Mouse (Mus musculus): Measurements from ENCODE around the gene Srsf6. TPM values are rescaled to one million over a fixed set of nuclear protein-coding genes. Genes with fewer than 3 reads are reported as not detected.

Gene Srsf6
- polyA plus RNA-seq, 1 experiment from 2014 or later, result 305 TPM

GRCm38 (mm10) chr2:162961321-162961720 lies 30.0 kb downstream of the Srsf6 start:
- Histone ChIP-seq H3K4me1 (replicated peaks) (no peaks in the 10 kb centered on the region), H3K27ac (no peak overlapping the region), H3K9me3 (no peaks in the 10 kb centered on the region), H3K4me2 (no peak overlapping the region), H3K9ac (replicated peaks) (no peak overlapping the region), H3K36me3 (no peaks in the 10 kb centered on the region), H3K27me3 (no peaks in the 10 kb centered on the region), H3K4me3 (replicated peaks) (no peak overlapping the region)
- WGBS, result 63% methylated on average over 9 of the region's 10 CpGs
- no peak for ATAC-seq (ENCODE audit: insufficient number of reproducible peaks, insufficient read depth, low FRiP score, low TSS enrichment, low read depth)

- Histone ChIP-seq H3K27me3 (0 out of 2 replicates have a peak, but pooled peaks cover 5% of the 10 kb centered on the region), H3K4me2 (no peak overlapping the region), H3K36me3 (no peaks in the 10 kb centered on the region), H3K9ac (replicated peaks) (no peak overlapping the region), H3K4me3 (replicated peaks) (no peak overlapping the region), H3K27ac (no peak overlapping the region), H3K4me1 (replicated peaks) (no peaks in the 10 kb centered on the region), H3K9me3 (no peaks in the 10 kb centered on the region)
- no peak for ATAC-seq (ENCODE audit: insufficient number of reproducible peaks, insufficient read depth, low FRiP score, low TSS enrichment, low read depth)
- 81% methylated on average over 2 of the region's 2 CpGs for WGBS
Observed at GRCm38 (mm10) chr2:162966734-162967133, 35.4 kb downstream of the Srsf6 start.

- Histone ChIP-seq H3K27ac (no peak overlapping the region), H3K4me2 (no peak overlapping the region), H3K27me3 (0 out of 2 replicates have a peak, but pooled peaks cover 5% of the 10 kb centered on the region), H3K36me3 (no peaks in the 10 kb centered on the region), H3K9ac (replicated peaks) (no peak overlapping the region), H3K4me3 (replicated peaks) (no peak overlapping the region), H3K9me3 (no peaks in the 10 kb centered on the region), H3K4me1 (replicated peaks) (no peaks in the 10 kb centered on the region)
- 5% methylated on average over 5 of the region's 5 CpGs for WGBS
- no peak for ATAC-seq (ENCODE audit: insufficient number of reproducible peaks, insufficient read depth, low FRiP score, low TSS enrichment, low read depth)
Observed at GRCm38 (mm10) chr2:162968357-162968756, 37.0 kb downstream of the Srsf6 start.

- no peak overlapping the region for H3K9ac ChIP-seq (replicated peaks)
- WGBS, result 82% methylated on average over 3 of the region's 3 CpGs
Observed at GRCm38 (mm10) chr2:162969101-162969500, 37.8 kb downstream of the Srsf6 start.

GRCm38 (mm10) chr2:162970896-162971295 lies 39.6 kb downstream of the Srsf6 start:
- ATAC-seq (ENCODE audit: insufficient number of reproducible peaks, insufficient read depth, low FRiP score, low TSS enrichment, low read depth), result no peak

More at GRCm38 (mm10) chr2:162969101-162969500, 37.8 kb downstream of the Srsf6 start:
- Histone ChIP-seq H3K27ac (no peak overlapping the region), H3K4me3 (replicated peaks) (no peak overlapping the region), H3K4me1 (replicated peaks) (no peaks in the 10 kb centered on the region; the same call in 1 of the 2 replicates), H3K27me3 (0 out of 2 replicates have a peak, but pooled peaks cover 5% of the 10 kb centered on the region), H3K36me3 (no peaks in the 10 kb centered on the region), H3K4me2 (no peak overlapping the region), H3K9me3 (no peaks in the 10 kb centered on the region)
- no peak for ATAC-seq (ENCODE audit: insufficient number of reproducible peaks, insufficient read depth, low FRiP score, low TSS enrichment, low read depth)

GRCm38 (mm10) chr2:162972752-162973151 lies 41.4 kb downstream of the Srsf6 start:
- Histone ChIP-seq H3K4me1 (replicated peaks) (no peaks in the 10 kb centered on the region; the same call in 1 of the 2 replicates), H3K4me3 (replicated peaks) (no peak overlapping the region)
- WGBS, result 56% methylated on average over 7 of the region's 7 CpGs

More at GRCm38 (mm10) chr2:162970896-162971295, 39.6 kb downstream of the Srsf6 start:
- no peaks in the 10 kb centered on the region for H3K36me3 ChIP-seq
- no peak overlapping the region for H3K4me3 ChIP-seq (replicated peaks)
- no peak overlapping the region for H3K9ac ChIP-seq (replicated peaks)
- no peaks in the 10 kb centered on the region; the same call in 1 of the 2 replicates for H3K4me1 ChIP-seq (replicated peaks)
- no peak overlapping the region for H3K4me2 ChIP-seq
- 0 out of 2 replicates have a peak, but pooled peaks cover 5% of the 10 kb centered on the region for H3K27me3 ChIP-seq
- WGBS, result 83% methylated on average over 6 of the region's 6 CpGs
- no peaks in the 10 kb centered on the region for H3K9me3 ChIP-seq
- H3K27ac ChIP-seq, result no peak overlapping the region

GRCm38 (mm10) chr2:162973206-162973605 lies 41.9 kb downstream of the Srsf6 start:
- Histone ChIP-seq H3K27me3 (0 out of 2 replicates have a peak, but pooled peaks cover 5% of the 10 kb centered on the region), H3K36me3 (no peaks in the 10 kb centered on the region), H3K9me3 (no peaks in the 10 kb centered on the region), H3K4me1 (replicated peaks) (no peaks in the 10 kb centered on the region; the same call in 1 of the 2 replicates), H3K27ac (no peak overlapping the region), H3K4me2 (no peak overlapping the region), H3K9ac (replicated peaks) (no peak overlapping the region), H3K4me3 (replicated peaks) (no peak overlapping the region)
- WGBS, result 78% methylated on average over 5 of the region's 5 CpGs
- ATAC-seq (ENCODE audit: insufficient number of reproducible peaks, insufficient read depth, low FRiP score, low TSS enrichment, low read depth), result no peak

More at GRCm38 (mm10) chr2:162972752-162973151, 41.4 kb downstream of the Srsf6 start:
- H3K9me3 ChIP-seq, result no peaks in the 10 kb centered on the region
- no peak overlapping the region for H3K4me2 ChIP-seq
- no peak overlapping the region for H3K9ac ChIP-seq (replicated peaks)
- H3K27ac ChIP-seq, result no peak overlapping the region
- no peak for ATAC-seq (ENCODE audit: insufficient number of reproducible peaks, insufficient read depth, low FRiP score, low TSS enrichment, low read depth)
- 0 out of 2 replicates have a peak, but pooled peaks cover 5% of the 10 kb centered on the region for H3K27me3 ChIP-seq
- H3K36me3 ChIP-seq, result no peaks in the 10 kb centered on the region

- H3K27ac ChIP-seq, result no peak overlapping the region
- 37% methylated on average over 11 of the region's 11 CpGs for WGBS
- no peaks in the 10 kb centered on the region for H3K36me3 ChIP-seq
- no peaks in the 10 kb centered on the region for H3K9me3 ChIP-seq
- H3K27me3 ChIP-seq, result 0 out of 2 replicates have a peak, but pooled peaks cover 5% of the 10 kb centered on the region
- H3K4me2 ChIP-seq, result no peak overlapping the region
- H3K9ac ChIP-seq (replicated peaks), result no peak overlapping the region
- no peaks in the 10 kb centered on the region; the same call in 1 of the 2 replicates for H3K4me1 ChIP-seq (replicated peaks)
- no peak overlapping the region for H3K4me3 ChIP-seq (replicated peaks)
- no peak for ATAC-seq (ENCODE audit: insufficient number of reproducible peaks, insufficient read depth, low FRiP score, low TSS enrichment, low read depth)
Observed at GRCm38 (mm10) chr2:162973637-162974036, 42.3 kb downstream of the Srsf6 start.

- 0 out of 2 replicates have a peak, but pooled peaks have one; percentile 2 for ATAC-seq (ENCODE audit: insufficient number of reproducible peaks, insufficient read depth, low FRiP score, low TSS enrichment, low read depth)
- H3K4me1 ChIP-seq (replicated peaks), result no peaks in the 10 kb centered on the region; the same call in 1 of the 2 replicates
- H3K4me2 ChIP-seq, result no peak overlapping the region
- H3K27ac ChIP-seq, result no peak overlapping the region
- H3K9ac ChIP-seq (replicated peaks), result no peak overlapping the region
- 0 out of 2 replicates have a peak, but pooled peaks cover 5% of the 10 kb centered on the region for H3K27me3 ChIP-seq
- H3K4me3 ChIP-seq (replicated peaks), result no peak overlapping the region
- no peaks in the 10 kb centered on the region for H3K9me3 ChIP-seq
- H3K36me3 ChIP-seq, result no peaks in the 10 kb centered on the region
- 79% methylated on average over 11 of the region's 11 CpGs for WGBS
Observed at GRCm38 (mm10) chr2:162975157-162975775, 43.9 kb downstream of the Srsf6 start.

- no peak overlapping the region for H3K4me3 ChIP-seq (replicated peaks)
- ATAC-seq (ENCODE audit: insufficient number of reproducible peaks, insufficient read depth, low FRiP score, low TSS enrichment, low read depth), result no peak
- 76% methylated on average over 4 of the region's 4 CpGs for WGBS
- no peak overlapping the region for H3K4me2 ChIP-seq
- H3K27me3 ChIP-seq, result 0 out of 2 replicates have a peak, but pooled peaks cover 2% of the 10 kb centered on the region
- no peak overlapping the region for H3K27ac ChIP-seq
- no peaks in the 10 kb centered on the region for H3K9me3 ChIP-seq
- no peak overlapping the region for H3K9ac ChIP-seq (replicated peaks)
- no peaks in the 10 kb centered on the region for H3K36me3 ChIP-seq
- no peaks in the 10 kb centered on the region; the same call in 1 of the 2 replicates for H3K4me1 ChIP-seq (replicated peaks)
Observed at GRCm38 (mm10) chr2:162976001-162976400, 44.7 kb downstream of the Srsf6 start.

- no peak for ATAC-seq (ENCODE audit: insufficient number of reproducible peaks, insufficient read depth, low FRiP score, low TSS enrichment, low read depth)
- H3K9me3 ChIP-seq, result no peaks in the 10 kb centered on the region
- no peak overlapping the region for H3K9ac ChIP-seq (replicated peaks)
- H3K27ac ChIP-seq, result no peak overlapping the region
- no peaks in the 10 kb centered on the region for H3K4me1 ChIP-seq (replicated peaks)
- peaks cover 8% of the 10 kb centered on the region; the same call in 1 of the 2 replicates for H3K27me3 ChIP-seq
- no peak overlapping the region for H3K4me2 ChIP-seq
- no peak overlapping the region for H3K4me3 ChIP-seq (replicated peaks)
- H3K36me3 ChIP-seq, result no peaks in the 10 kb centered on the region
- 91% methylated on average over 6 of the region's 6 CpGs for WGBS
Observed at GRCm38 (mm10) chr2:162984381-162984780, 53.1 kb downstream of the Srsf6 start.
